Mouse (Mus musculus): Measurements from ENCODE around the gene Zfpm1. TPM values are rescaled to one million over a fixed set of nuclear protein-coding genes. Genes with fewer than 3 reads are reported as not detected.

Zfpm1 gene
- polyA plus RNA-seq, 1 experiment = 20.7 TPM

DNA sequence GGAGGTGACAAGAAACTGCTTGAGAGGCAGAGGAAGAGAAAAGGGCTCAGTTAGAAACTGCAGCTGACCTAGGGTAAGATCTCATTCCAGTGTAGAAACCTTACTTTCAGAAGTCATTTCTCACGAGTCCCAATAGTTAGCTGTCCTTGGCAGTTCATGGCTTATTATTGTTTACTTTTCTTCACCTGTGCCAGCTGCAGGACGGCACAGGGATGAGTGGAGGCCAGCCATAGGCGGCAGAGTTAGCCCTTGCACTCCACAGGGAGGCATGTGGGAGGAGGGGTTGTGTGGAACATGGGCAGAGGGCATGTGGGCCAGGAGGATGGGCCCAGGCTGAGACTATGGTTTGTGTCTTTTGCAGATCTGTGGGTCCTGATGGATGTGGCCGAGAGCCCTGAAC lies 101.1 kb downstream of the Zfpm1 start:
- peaks cover 88% of the 10 kb centered on the region for H3K79me2 ChIP-seq (ENCODE audit: control insufficient read depth, insufficient read depth)
- no peak for TF ChIP-seq FOSL1 (IDR thresholded peaks at IDR 0.05; ENCODE audit: insufficient read depth, low read length, poor library complexity, severe bottlenecking)
- TF ChIP-seq MYOG (IDR thresholded peaks at IDR 0.05; ENCODE audit: control insufficient read depth, extremely low read depth, insufficient read length) = no peak
- TF ChIP-seq MAX (IDR thresholded peaks at IDR 0.05) = no peak
- no peak for TF ChIP-seq USF1 (IDR thresholded peaks at IDR 0.05; ENCODE audit: low read depth)
- TF ChIP-seq MYOD1 (IDR thresholded peaks at IDR 0.05; ENCODE audit: control insufficient read depth, insufficient read length, low read depth) = no peak
- no peak for TF ChIP-seq CTCF (IDR thresholded peaks at IDR 0.05; ENCODE audit: control insufficient read depth, insufficient read depth, insufficient read length)
- TF ChIP-seq CEBPB (IDR thresholded peaks at IDR 0.05; ENCODE audit: low read depth) = no peak
- H3K27me3 ChIP-seq (ENCODE audit: control insufficient read depth, insufficient read depth, insufficient read length) = no peaks in the 10 kb centered on the region
- no peak overlapping the region for H3ac ChIP-seq (ENCODE audit: control insufficient read depth, insufficient read length, low read depth)
- H3K4me3 ChIP-seq (ENCODE audit: insufficient read depth, poor library complexity, severe bottlenecking) = no peak overlapping the region
- H3K36me3 ChIP-seq (ENCODE audit: control insufficient read depth, insufficient read depth) = peaks cover 86% of the 10 kb centered on the region
- peaks cover 60% of the 10 kb centered on the region for H3K79me3 ChIP-seq (ENCODE audit: low read depth)

Other genes starting within 250 kb of the Zfpm1 start
- 0.07 TPM for gene Trhr2, start 78.6 kb downstream of the Zfpm1 start, polyA plus RNA-seq (2012; fragmentation: generic; extraction: Trizol)
- 43.5 TPM for gene Zc3h18, start 94.5 kb downstream of the Zfpm1 start, polyA plus RNA-seq (2012; fragmentation: generic; extraction: Trizol)
- gene Il17c, start 139.9 kb downstream of the Zfpm1 start, polyA plus RNA-seq (2012; fragmentation: generic; extraction: Trizol) = 0.12 TPM
- not detected for gene Cyba, start 150.8 kb downstream of the Zfpm1 start, polyA plus RNA-seq (2012; fragmentation: generic; extraction: Trizol)
- gene Mvd, start 161.3 kb downstream of the Zfpm1 start, polyA plus RNA-seq (2012; fragmentation: generic; extraction: Trizol) = 38.3 TPM
- gene Snai3, start 178.6 kb downstream of the Zfpm1 start, polyA plus RNA-seq (2012; fragmentation: generic; extraction: Trizol) = 0.08 TPM
- gene Rnf166, start 193.9 kb downstream of the Zfpm1 start, polyA plus RNA-seq (2012; fragmentation: generic; extraction: Trizol) = 22.7 TPM
- 35.6 TPM for gene Ctu2, start 194.0 kb downstream of the Zfpm1 start, polyA plus RNA-seq (2012; fragmentation: generic; extraction: Trizol)

All from C2C12 (cell line).